Mouse (Mus musculus): ENCODE measurements at regions not wholly inside any gene's neighbourhood (a gene's known extent, or its start where the extent isn't known, plus 50 kb on each side); places are given as distances from the start of the nearest gene placed in this dataset.

DNA sequence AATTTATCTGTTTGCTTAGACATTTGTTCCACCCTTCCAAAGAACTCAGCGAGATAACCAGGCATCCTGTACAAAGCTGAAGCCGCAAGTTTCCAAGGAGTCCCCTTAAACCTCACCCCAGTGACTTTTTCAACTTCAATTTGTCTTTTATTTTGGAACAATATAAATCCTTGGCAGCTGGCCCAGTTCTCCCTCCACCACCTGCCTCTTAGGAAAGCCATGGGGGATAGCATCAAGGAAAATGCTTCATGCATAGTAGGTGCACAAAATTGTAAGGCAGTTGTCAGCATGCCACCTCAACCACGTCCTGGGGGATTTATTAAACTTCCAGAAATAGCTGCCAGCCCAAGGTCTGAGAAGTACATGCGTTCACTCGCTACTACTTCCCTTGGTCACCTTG is 214.1 kb upstream of the Usp24 start:
- DNase-seq (ENCODE audit: extremely low read depth, low read depth), result no peak

DNA sequence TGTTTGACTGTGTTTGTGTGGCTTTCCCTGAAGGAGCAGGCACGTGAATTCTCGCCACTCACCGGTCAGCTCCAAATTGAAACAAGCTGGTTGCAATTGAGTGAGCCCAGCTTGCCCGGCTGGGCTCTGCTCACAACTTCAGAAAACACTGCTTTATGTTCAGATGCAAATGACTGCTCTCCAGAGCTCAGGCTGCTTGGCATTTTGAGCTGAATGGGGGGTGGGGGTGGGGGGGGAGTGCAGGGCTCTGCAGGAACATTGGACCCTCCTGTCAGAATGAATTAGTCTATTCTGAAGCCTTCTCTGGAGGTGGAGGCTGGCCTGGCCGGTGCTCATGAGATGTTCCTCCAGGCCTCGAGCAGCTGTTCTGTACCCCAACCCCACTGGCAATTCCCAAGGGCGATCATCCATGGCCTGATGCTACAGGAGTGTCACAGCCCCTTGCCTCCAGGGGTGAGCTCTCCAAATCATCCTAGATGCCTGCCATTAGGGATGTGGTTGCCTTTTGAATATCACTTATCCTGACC is 213.5 kb upstream of the Usp24 start:
- DNase-seq (ENCODE audit: extremely low read depth, low read depth), result no peak

DNA sequence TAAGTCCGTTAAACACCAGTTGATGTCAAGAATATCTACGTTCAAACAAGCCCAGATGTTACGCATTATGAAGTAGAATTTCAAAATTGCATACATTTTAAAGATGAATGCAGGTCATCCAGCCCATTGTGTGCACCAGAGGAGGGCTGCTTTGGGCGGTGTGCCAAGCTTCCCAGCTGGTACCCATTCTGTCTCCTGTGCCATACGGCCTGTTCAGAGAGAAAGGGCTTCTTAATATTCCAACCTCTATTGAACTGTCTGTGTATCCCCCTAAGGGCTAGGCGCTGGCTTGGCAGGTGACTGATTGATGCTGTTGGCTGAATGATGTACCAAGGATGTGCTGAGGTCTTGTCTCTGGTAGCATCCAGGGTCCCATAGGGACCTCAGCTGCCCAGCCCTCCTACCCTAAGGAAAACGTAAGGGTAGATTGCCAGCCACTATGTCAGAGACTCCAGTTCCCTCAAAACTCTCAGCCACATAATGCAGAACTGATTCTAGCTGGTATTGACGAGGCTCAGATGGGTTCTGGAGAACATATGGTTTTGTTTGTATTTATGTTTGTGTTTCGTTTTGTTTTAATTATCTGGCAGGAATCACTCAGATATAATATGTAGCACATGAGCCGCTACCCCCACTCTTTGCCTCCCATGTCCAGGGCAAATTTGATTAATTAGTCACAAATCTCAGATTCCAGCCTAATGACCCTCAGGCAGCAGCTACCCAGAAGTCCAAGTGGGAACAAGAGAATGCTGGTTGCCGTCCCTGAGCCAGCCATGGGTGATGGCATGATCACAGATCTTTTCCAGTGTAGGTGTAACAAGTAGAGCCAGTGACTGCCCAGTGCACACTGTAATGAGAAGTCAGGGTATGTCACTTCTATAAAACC is 212.0 kb upstream of the Usp24 start:
- no peak for DNase-seq (ENCODE audit: extremely low read depth, low read depth)

DNA sequence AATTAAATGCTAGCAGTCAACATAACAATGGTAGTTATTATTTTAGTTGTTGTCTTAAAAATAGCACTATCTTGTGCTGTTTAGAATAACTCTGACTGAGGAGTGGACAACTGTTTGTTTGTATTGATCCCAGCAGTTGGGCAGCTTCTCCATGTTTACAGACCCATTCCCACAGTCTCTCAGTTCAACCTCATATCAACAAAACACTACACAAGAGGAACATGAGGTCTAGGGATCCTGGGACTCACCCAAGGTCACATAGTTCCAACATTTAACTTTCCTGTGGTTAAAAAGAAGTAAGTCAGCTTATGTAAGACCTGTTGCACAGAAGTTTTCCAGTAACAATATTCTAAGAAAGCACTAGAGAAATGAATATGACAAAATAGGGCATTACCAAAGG is 203.0 kb upstream of the Usp24 start:
- no peak for DNase-seq (ENCODE audit: extremely low read depth, low read depth)

DNA sequence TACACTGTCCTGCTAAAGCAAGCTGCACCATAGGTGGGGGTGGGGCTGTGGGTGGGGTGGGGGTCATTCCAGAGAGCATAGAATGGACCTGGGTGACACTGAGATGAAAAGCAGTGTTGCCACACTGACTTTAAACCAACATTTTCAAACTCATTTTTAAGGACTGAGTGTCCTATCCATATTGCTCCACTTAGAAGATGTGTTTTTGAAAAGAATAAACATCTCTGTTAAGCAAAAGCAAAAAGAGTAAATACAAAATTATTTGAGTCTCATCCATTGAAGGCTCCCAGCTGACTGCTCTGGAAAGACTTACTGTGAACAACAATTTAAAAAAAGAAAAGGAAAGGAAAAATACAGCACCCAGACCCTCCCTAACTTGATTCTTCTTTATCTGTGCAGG is 202.3 kb upstream of the Usp24 start:
- DNase-seq (ENCODE audit: extremely low read depth, low read depth), result no peak

DNA sequence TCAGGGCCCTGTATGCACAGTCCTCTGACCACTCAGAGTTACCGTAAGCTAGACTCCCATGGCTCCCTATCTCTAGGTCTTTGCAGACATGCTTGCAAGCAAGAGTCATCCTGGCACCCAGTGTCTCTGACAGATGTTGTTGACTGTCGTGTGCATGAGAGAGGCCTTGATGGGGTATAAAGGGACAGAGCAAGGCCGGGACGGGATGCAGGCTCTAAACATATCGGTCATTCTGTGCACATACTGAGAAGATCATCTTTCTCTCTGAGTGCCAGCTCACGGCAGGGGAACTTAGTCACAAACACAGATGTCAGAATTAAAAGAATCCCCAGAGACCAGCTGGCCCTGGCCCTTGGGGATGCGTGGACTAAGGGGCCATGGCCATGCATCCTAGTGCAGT is 199.4 kb upstream of the Usp24 start:
- no peak for DNase-seq (ENCODE audit: extremely low read depth, low read depth)

DNA sequence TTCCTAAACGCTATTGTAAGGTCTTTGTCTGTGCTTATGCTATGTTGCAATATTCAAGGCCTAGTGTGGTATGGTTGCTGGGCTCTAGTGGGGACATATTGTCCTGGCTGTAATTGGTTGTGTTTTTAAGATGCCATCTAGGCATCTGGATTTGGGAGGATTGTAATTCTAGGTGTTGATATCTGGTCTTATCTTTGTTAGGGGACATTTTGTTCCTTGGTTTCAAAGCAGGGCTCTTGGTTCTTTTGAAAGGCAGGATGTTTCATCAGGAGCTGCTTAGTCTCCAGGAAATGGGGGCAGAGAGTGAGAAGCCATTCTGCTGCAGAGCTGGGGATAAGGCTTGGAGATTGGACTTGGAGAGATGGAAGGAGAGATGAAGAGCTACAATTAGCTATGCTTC is 194.7 kb upstream of the Usp24 start:
- no peak for DNase-seq (ENCODE audit: extremely low read depth, low read depth)

DNA sequence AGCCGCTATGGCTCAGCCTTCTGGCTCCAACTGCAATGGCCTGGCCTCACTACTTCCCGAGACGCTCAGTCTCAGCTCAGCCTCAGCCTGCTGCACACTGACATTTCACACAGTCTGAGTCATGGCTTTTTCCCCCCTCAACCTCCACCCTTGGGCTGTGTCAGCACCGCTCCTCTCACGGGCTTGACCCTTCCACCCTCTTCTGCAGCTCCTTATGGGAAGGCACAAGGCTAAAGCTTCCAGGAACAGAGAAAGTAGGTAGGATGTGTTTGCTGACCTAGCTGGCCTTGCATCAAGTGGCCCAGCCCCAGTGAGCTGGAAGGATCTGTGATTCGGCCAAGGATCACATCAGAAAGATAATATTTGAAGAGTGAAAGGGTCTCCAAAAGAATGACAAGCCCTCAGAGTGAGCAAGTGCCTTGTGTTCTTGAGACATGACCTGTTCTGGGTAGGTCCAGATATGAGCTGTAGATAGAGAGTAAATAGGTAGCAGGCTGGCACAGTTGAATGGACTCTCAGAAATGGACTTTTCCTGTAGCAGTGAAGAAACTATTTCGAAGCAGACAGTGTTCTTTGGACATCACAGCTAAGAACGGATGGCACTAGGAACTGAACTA is 192.9 kb upstream of the Usp24 start:
- no peak for DNase-seq (ENCODE audit: extremely low read depth, low read depth)

DNA sequence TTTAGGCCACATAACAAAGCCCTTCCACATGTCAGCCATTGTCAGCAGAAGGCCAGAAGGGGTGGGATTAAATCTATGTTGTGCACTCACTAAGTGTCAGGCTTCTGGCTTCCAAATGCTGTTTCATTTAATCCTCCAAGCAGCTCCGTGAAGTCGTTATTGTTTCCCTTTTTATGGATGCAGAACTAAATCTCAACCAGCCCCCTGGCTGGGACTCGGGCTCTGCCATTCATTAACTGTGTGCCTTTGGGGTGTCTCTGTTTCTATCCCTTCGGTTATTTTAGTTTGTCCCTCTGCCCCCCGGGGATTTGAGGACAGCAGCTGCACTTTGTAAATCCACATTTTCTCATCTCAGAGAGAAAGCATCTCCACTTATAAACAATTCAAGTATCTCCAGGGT is 188.8 kb upstream of the Usp24 start:
- no peak for DNase-seq (ENCODE audit: extremely low read depth, low read depth)

DNA sequence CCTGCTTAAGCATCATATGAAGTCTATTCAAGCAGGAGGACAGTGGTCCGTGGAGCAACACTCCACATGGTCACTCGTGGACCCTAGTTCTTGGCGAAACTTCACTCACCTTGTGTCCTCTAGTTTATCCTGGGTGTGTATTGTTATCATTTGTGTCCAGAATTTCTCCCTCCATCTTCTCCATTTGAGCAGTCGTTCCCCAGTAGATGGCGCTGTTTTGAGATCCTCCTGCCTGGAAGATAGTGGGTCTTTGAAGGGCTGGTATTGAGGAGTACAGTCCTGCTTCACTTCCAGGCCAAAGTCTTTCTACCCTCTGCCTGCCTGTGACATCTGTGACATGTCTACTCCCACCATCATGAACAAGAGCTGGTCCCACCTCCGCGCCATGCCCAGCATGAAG is 188.4 kb upstream of the Usp24 start:
- no peak for DNase-seq (ENCODE audit: extremely low read depth, low read depth)

DNA sequence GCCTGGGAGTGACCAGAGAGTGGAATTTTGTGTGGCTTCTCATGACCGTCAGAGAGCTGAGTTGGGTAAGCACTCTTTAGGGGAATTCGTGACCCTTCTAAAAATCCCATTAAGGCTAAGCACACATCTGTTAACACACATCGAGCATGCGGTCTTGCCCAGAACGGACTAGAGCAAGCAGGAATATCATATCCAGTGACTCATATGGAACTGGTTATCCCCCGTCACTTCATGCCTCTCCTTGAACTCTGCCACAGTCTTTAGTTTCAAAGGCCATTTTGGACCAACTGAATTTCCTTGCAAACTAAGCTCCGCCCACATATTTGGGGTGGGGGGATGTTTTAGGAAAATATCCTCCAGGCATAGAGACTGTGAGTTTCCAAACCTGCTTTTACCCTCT is 186.7 kb upstream of the Usp24 start:
- DNase-seq (ENCODE audit: extremely low read depth, low read depth), result no peak

DNA sequence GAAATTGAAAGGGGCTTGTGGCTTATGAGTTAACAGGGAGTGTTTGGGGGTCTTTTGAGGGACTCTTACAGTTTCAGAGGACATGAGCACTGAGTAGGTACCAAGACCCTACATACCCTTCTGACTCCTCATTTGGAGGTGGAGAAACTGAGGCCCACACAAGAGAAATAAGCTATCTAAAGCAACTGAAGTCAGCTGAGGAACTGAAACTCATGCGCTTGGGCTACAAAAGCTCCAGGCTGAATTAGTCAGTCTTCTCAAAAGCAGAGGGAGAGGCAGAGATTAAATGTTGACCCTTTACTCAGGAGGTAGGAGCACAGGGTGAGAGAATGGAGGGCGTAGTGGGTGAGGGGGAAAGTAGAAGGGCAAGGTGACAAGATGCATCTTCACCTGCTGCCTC is 186.2 kb upstream of the Usp24 start:
- no peak for DNase-seq (ENCODE audit: extremely low read depth, low read depth)

DNA sequence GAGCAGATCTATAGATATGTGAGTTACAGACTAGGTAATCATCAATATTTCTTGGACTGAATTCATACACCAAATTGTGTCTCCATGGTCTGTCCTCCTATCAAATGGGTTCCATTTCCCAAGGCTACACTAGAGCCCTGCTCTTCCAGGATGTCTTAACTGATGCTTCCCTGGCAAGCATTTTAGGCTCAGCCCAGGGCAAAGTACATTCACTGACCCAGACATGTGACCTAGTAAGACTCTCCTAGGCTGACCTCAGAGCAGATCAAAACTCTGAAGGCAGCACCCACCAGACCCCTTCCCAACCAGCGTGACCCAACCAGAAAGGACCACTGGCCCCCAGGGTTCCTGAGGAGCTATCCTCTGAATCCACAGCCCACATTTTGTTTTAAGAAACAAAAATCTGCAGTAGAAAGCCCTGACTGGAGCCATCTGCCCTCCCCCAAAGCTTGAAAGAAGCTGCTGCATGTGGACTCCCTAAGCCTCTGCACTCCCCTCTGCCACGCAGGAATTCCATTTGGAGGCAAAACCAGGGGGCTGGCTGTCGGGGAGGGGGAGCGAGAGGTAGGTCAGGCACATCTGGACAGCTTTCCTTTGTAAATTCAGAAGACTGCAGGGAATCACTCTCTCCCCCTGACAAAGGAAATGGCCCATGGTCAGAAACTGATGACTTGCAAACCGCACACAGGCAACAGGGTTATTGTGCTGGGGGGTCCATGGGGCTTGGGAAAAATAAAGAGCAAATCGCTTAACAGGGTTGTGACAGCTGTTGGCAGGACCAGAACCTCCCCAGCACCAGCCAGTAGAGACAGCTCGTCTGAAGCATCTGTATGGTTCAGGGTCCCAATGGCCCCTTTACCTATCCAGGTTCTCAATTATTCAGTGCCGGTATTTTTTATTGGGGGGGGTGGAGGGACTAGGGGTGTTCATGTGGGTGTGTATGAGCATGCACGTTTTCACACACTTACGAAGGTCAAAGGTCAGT is 182.0 kb upstream of the Usp24 start:
- no peak for DNase-seq (ENCODE audit: extremely low read depth, low read depth)

DNA sequence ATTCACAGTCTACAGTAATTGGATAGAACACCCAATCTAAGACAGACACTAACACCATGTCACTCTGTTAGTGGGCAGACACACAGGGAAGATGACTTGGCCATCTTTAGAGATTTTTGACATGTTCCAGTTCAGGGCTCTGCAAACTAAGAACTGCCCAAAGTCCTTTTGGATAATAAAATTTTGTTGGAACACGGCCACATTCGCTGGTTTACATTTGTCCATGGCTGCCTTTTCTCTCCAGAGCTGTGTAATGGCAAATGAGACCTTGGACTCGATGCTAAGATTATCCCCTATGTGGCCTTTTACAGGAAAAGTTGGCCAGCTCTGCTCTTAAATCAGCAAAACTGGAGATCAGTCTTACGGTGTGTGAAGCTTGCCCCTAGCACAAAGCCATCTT is 173.3 kb upstream of the Usp24 start:
- no peak for DNase-seq (ENCODE audit: extremely low read depth, low read depth)

DNA sequence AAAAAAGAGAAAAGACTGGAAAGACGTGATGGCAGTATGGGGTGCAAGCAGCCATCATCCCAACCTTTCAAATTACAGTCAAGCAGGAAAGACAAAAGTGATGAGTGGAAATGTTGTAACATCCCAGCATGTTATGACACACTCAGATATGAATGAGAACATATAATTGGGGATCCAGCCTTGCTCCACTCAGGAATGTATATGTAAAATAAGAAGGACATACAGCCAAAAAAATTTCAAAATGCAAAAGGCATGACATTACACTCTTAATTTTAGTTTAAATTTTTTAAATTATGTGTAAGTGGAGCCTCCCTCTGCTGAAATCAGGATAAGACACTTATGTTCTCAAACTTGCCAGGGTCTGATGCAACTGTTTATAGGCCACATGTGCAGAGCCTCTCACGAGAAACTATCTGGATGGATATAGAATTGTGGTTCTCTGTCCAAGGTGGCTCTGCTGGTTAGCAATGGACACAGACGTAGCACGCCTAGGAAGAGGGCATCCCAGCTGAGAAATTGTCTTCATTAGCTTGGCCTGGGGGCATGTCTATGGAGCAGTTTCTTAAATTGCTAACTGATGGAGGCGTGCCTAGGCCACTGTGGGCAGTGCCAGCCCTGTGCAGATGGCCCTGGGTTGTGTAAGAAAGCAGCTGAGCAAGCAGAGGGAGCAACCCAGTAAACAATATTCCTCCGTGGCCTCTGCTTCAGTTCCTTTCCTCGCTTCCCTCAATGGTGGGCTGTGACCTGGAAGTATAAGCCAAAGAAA is 171.5 kb upstream of the Usp24 start:
- no peak for DNase-seq (ENCODE audit: extremely low read depth, low read depth)

DNA sequence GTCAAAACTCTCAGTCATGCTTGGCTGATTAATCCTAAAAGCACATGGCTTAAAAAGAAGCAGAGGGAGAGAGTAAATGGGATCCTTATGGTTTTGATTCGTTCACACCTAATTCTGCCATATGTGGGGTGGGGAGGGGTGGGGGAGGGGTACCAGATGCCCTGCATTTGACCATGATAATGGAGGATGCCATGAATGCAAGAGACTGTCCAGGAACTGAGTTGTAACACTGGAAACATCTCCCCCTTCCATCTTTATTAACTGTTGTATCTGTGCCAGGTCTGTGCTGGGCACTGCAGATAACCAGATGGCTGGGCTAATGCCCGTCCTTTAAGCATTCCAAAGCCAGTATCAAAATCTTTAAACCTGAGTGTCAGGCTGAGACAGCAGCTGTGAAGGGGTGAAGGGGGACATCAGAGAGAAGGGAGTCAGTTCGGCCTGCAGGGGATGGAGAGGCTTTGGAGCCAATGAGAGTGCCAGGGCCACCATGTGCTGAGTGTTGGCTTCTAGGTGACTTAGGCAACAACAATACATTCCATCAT is 169.0 kb upstream of the Usp24 start:
- no peak for DNase-seq (ENCODE audit: extremely low read depth, low read depth)

DNA sequence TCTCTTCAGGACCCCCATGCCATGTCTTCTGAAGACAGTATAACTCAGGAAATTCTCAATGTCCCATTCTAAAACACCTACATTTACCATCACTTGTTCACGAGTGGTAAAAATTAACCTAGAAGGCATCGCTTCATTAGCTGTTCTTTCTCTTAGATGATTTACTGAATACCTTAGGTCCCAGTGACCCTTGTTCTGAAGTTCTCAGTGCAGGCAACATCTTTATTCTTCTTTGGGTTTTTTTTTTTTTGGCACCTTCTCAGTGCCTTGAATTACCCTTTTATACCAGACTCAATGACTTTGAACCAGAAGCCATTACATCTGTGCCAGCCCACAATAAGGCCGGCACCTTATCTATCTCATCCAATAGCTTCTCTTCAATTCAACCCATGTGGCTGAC is 167.1 kb upstream of the Usp24 start:
- no peak for DNase-seq (ENCODE audit: extremely low read depth, low read depth)

DNA sequence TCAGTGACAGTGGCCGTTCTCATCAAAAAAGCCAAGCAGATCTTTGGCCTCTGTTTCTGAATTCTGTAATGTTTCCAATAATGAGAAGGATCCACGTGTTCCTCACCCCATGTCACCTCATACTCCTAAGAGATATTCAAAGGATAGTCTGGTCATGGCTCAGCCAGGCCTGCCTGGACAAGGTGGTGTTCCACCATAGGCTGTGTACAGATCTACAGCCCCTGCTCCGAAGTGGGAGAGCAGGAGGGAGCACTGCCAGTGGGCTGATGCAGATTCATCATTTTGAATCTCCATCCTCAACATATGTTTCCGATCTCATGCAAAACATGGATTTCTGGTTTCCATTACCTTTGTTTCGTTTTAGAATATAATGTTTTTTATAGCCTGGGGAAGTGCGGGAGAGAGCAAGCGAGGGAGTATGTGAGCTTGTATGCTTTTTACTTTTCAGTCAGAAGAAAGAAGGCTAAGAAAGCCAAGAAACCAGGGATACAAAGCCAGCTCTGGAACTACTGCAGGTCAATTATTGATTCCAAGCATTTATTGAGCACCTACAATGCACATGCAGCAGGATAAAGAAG is 166.5 kb upstream of the Usp24 start:
- DNase-seq (ENCODE audit: extremely low read depth, low read depth), result no peak

DNA sequence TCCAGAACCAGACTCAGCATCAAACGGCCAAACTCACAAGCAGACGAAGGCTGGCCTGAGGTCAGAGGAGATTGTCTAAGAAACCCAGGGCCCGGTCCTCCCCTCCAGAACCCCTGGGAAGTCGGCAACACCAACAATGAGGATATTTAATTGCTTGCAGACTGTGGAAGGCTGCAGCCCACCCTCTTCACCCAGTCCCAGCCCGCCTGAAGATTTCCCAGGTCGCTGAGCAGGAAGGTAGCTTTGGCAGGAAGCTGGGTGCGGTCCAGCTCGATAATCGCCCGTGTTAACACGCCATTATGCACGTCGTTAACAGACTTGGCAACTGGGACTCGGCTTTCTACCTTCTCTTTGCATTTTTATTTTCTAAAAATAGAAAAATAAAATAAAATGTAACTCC is 165.2 kb upstream of the Usp24 start:
- no peak for DNase-seq (ENCODE audit: extremely low read depth, low read depth)

DNA sequence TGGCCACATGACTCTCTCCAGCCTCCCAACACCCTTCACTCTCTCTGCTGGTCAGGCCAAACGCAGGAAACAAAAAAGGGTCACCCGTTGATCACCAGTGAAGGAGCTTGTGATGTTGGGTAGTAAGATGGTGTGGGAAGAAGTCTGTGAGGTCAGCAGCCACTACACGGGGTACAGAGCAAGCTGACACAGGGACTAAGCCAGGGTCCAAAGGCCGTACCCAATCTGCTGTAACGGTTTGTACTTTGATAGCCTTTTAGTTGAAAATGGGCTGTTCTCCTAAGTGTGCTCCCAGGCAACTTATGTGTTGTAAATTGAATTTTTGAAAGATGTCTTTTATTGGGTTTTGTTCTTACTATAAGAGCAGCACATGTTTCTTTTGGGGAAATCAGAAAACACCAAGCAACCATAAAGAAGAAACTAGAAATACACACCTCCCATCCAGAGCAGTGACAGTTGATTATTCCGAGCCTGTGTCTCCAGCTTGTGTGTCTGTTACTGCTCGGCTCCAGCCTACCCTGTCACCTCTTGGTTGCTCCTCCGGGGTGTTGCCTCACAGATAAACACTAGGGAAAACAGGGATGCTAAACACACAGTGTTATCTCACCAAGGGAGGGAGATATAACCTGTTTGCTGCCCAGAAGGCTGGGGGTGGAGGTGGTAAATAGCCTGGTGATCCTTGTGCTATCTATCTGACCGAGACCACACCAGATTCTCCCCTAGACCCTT is 158.4 kb upstream of the Usp24 start:
- DNase-seq (ENCODE audit: extremely low read depth, low read depth), result no peak
